Mouse (Mus musculus) small intestine, adult 2 months (tissue): ENCODE data around the gene 1700018G05Rik.

Experiments
- CTCF ChIP-seq: fragments of 200-500 bp; IDR thresholded peaks from 2 replicates; pipeline ENCODE4 v1.5.1; 2012; ENCODE audit warnings: low read depth, mild to moderate bottlenecking, control low read depth, inconsistent platforms, low read length, moderate library complexity, mixed read lengths; ENCODE audit not compliant: insufficient replicate concordance, insufficient read length; ENCODE audit errors: extremely low read depth
- POLR2A ChIP-seq: fragments of 200-500 bp; IDR thresholded peaks from 2 replicates; pipeline ENCODE4 v1.6.1; 2012; ENCODE audit warnings: low read depth, mild to moderate bottlenecking, control low read depth, inconsistent platforms, low read length, moderate library complexity

GRCm38 (mm10) chrX:102934395-102934764 lies 6.2 kb downstream of the 1700018G05Rik start:
- TF ChIP-seq POLR2A (no peak), CTCF (no peak)
